Mouse (Mus musculus): ENCODE measurements around the gene Mllt3.

Gene Mllt3

GRCm38 (mm10) chr4:87982578-87982977, 50.6 kb downstream of the Mllt3 start:
- no peak for TF ChIP-seq GATA4 (IDR thresholded peaks at IDR 0.05; ENCODE audit: insufficient replicate concordance, low read length)

DNA sequence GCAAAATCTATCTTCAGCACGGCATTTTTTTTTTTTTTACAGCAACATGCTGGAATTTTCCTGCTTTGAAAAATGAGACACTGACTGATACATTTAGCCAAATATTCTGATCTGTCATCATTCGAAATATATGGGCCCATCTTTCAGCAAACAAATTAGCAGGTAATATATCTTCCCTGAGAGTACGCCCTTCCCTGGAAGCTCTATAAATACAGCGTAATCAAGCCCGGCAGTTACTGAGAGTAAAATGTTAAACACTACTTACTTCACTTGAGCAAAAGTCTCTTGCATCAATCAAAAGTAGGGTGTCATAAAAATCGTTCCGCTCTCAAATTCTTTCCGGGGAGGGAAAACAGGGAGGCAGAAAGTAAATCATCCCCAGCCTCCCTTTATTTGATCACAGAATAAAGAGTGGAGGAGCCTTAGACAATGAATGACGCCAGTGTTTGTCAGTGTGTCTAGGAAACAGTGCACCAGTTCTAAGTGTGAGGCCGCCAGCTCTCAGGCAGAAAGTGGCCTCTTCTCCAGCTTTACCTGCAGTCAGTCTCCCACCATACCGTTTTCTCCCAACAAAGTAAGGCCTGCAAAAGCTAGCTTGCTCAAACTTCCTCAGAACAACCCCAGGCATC, 55.2 kb downstream of the Mllt3 start:
- TF ChIP-seq GATA4 (IDR thresholded peaks at IDR 0.05; ENCODE audit: insufficient replicate concordance, low read length) = no peak

DNA sequence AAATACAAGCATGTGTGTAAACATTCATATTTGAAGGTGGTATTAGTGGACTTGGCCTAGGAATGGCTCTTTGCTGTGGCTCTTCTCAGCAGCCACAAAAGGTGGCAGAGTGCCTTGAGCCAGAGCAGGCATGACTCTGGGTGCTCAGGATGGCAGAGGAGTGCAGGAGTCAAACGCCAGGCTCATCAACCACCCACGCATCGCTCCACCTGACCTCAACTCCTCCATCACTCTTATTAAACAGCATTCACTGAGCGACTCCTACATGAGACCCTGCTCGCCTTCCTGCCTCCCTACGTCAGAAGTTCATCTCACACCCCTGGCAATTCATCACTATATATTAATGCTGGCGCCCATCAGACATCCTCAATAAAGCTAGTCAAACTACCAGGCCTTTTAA, 67.3 kb downstream of the Mllt3 start:
- no peak for TF ChIP-seq GATA4 (IDR thresholded peaks at IDR 0.05; ENCODE audit: insufficient replicate concordance, low read length)

- TF ChIP-seq GATA4 (IDR thresholded peaks at IDR 0.05; ENCODE audit: insufficient replicate concordance, low read length) = no peak
Observed at GRCm38 (mm10) chr4:87963773-87964076, 69.4 kb downstream of the Mllt3 start.

- TF ChIP-seq GATA4 (IDR thresholded peaks at IDR 0.05; ENCODE audit: insufficient replicate concordance, low read length) = no peak
Observed at GRCm38 (mm10) chr4:87963055-87963772, 70.0 kb downstream of the Mllt3 start.

DNA sequence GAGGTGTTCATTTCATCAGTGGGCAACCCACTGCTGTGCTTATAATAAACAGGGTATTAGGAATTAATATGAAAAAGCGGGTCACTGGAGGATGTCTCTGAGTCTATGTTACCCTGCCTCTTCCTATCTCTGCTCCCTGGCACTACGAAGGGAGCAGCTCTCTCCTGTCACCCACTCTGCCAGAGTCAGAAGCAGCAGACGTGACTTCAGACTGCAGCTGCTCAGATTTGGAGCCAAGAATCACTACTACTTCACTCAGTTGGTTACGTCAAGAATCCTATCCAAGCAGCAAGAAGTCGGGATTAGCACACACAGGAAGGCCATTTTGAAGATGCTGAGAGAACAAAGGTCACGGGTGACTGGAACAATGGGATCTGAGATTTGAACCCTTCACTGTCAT, 71.3 kb downstream of the Mllt3 start:
- no peak for TF ChIP-seq GATA4 (IDR thresholded peaks at IDR 0.05; ENCODE audit: insufficient replicate concordance, low read length)

- TF ChIP-seq GATA4 (IDR thresholded peaks at IDR 0.05; ENCODE audit: insufficient replicate concordance, low read length) = no peak
Observed at GRCm38 (mm10) chr4:87957852-87958251, 75.3 kb downstream of the Mllt3 start.

- no peak for TF ChIP-seq GATA4 (IDR thresholded peaks at IDR 0.05; ENCODE audit: insufficient replicate concordance, low read length)
Observed at GRCm38 (mm10) chr4:87957198-87957597, 76.0 kb downstream of the Mllt3 start.

GRCm38 (mm10) chr4:87955132-87955531, 78.0 kb downstream of the Mllt3 start:
- TF ChIP-seq GATA4 (IDR thresholded peaks at IDR 0.05; ENCODE audit: insufficient replicate concordance, low read length) = no peak

DNA sequence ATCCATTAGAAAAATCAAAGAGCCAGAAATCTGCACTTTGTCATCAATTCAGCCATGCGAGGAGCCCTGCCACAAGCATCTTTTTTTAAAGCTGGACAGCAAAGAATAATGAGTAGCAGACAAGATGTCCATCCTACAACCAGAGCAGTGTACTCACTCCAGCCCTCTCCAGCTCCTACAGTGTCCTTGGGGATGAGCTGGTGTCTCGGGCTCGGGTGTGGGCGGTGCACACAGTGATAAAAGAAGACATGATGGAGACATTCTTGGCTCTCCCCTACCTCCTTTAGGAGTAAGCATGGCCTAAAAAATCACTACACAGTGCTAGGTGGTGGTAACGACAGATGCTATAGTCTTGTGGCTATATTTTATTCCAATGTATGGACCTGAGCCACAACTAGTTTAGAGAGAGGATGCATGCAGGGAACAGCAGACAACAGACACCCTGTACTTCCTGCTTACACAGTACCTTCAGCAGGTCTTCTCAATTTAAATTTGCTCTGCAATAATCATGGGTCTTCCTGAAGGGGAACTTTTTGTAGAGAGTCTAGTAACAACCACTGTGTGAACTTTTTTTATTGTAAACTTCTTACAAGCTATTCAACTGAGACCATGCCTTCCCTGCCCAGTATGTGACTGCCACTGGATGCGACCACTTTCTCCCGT, 78.6 kb downstream of the Mllt3 start:
- TF ChIP-seq GATA4 (IDR thresholded peaks at IDR 0.05; ENCODE audit: insufficient replicate concordance, low read length) = no peak

DNA sequence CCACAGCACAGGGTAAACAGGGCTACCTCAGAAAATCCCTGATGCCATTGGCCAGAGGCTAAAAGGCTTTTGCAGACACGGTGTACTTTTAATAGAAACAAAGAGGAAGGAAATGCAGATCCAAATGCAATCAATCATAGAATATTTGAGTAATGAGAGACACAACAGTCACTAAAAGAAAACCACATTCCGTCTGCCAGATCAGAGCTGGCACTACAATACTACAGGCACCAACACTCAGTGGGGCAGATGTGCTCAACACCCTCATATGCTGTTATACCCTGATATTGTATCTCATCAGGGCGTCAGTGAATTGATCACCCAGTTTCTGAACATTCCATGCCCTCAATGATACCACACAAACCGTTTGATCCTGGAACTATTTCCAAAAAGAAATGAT, 79.4 kb downstream of the Mllt3 start:
- no peak for TF ChIP-seq GATA4 (IDR thresholded peaks at IDR 0.05; ENCODE audit: insufficient replicate concordance, low read length)

GRCm38 (mm10) chr4:87953268-87953667, 79.9 kb downstream of the Mllt3 start:
- no peak for TF ChIP-seq GATA4 (IDR thresholded peaks at IDR 0.05; ENCODE audit: insufficient replicate concordance, low read length)

DNA sequence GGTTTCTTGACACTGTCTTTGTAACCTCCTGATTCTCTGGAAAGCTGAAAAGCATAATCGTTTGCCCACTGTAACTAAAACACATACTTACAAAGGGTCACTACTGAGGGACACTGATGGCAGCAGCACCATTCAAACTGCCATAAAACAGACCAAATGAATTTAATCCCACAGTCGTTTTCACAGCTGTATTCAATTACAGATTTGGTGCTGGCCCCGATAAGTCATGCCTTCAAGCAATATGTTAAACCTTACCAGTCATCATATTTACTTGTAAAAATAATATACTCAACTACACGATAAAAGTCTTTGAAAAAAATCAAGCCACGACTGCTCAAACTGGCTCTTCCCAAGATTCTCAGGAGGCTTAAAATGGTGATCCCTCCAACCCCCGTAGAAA, 83.7 kb downstream of the Mllt3 start:
- TF ChIP-seq GATA4 (IDR thresholded peaks at IDR 0.05; ENCODE audit: insufficient replicate concordance, low read length) = no peak

DNA sequence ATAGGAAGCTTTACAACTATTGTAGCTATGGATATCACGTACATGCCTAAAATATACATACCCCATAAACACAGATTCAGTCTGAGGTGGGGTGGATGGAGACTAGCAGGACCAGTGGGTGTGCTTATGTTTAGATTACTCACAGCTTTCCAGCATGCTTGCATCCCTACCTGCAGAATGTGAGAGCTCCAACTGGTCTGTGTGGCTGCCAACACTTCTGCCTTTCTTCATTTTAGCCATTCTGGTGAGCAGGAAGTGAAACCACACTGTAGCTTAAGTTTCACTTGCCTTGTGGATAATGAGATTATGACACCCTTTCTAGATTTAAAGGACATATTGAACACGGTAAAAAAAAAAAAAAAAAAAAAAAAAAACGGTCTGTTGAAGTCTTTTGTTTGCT, 88.8 kb downstream of the Mllt3 start:
- TF ChIP-seq GATA4 (IDR thresholded peaks at IDR 0.05; ENCODE audit: insufficient replicate concordance, low read length) = no peak

DNA sequence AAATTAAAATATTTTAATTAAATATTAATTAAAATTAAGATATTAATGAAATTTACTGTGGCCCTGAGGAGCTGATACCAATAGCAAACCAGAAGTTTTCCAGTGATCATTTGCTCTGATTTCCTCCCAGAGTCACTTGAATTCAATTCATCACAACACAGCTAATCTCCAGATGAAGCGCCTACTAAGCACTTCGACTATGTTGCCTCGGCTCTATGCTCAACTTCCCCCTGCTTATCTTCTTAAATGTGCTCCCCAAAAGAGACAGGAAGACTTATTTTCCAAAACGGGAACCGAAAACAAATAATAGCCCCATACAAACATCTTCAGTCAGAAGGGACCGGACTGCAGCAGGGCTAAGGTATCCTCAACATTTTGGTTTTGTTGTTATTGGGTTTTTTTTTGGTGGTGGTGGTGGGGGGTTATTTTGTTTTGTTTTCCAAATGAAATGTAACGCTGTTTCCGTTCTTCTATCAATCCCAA, 90.2 kb downstream of the Mllt3 start:
- no peak for TF ChIP-seq GATA4 (IDR thresholded peaks at IDR 0.05; ENCODE audit: insufficient replicate concordance, low read length)

DNA sequence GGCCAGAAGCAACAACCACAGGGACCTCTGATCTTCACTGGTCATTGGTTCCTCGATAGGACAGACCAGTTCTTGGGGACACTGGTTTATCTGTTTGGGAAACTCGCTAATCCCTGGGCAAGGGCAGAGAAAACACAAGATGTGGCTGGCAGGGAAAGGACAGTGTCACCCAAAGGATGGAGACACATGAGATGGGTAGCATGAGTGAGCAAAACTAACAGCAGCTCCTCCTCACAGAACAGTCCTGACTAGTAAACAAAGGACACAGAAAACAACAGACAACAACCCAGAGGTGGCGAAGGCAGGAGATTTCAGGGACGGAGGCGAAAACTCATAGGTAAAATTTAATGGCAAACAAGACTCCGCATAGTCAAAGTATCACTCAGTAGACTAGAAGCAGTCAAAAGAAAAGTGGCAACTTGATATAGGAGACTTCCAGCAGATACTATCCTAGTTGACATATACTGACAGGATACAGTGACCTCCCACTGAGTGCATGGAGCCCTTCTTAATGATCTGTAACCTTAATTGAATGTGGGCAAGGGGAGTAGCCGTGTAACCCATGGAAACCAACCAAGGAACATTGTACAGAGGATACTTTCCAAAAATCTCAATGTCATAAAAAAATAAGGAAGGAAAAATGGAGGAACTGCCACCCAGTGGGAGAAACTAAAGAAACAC, 93.5 kb downstream of the Mllt3 start:
- TF ChIP-seq GATA4 (IDR thresholded peaks at IDR 0.05; ENCODE audit: insufficient replicate concordance, low read length) = no peak

All from liver, adult (tissue).